Mouse (Mus musculus): ENCODE data around the gene Tspyl1. TPM values are rescaled to one million over a fixed set of nuclear protein-coding genes. Genes with fewer than 3 reads are reported as not detected.

The Tspyl1 gene
- polyA plus RNA-seq, 1 experiment: 26.6 TPM

GRCm38 (mm10) chr10:34282420-34283238 is 639 bp downstream of the Tspyl1 start:
- no peak for TF ChIP-seq GATA1 (IDR thresholded peaks at IDR 0.05; ENCODE audit: low read length)

GRCm38 (mm10) chr10:34296911-34297298 is 14.9 kb downstream of the Tspyl1 start:
- no peak for TF ChIP-seq GATA1 (IDR thresholded peaks at IDR 0.05; ENCODE audit: low read length)

- TF ChIP-seq GATA1 (IDR thresholded peaks at IDR 0.05; ENCODE audit: low read length): no peak
Measured at GRCm38 (mm10) chr10:34297299-34297979, 15.4 kb downstream of the Tspyl1 start, which contains the start of gene Tspyl4. TSS of gene Tspyl4 (plus strand) at chr10:34297442.

GRCm38 (mm10) chr10:34297980-34298753 is 16.2 kb downstream of the Tspyl1 start:
- TF ChIP-seq GATA1 (IDR thresholded peaks at IDR 0.05; ENCODE audit: low read length): no peak

- no peak for TF ChIP-seq GATA1 (IDR thresholded peaks at IDR 0.05; ENCODE audit: low read length)
Measured at GRCm38 (mm10) chr10:34300368-34300767, 18.4 kb downstream of the Tspyl1 start.

- TF ChIP-seq GATA1 (IDR thresholded peaks at IDR 0.05; ENCODE audit: low read length): no peak
Measured at GRCm38 (mm10) chr10:34307070-34307469, 25.1 kb downstream of the Tspyl1 start.

- TF ChIP-seq GATA1 (IDR thresholded peaks at IDR 0.05; ENCODE audit: low read length): no peak
Measured at GRCm38 (mm10) chr10:34309915-34310685, 28.1 kb downstream of the Tspyl1 start.

- no peak for TF ChIP-seq GATA1 (IDR thresholded peaks at IDR 0.05; ENCODE audit: low read length)
Measured at GRCm38 (mm10) chr10:34312536-34312935, 30.5 kb downstream of the Tspyl1 start.

- no peak for TF ChIP-seq GATA1 (IDR thresholded peaks at IDR 0.05; ENCODE audit: low read length)
Measured at GRCm38 (mm10) chr10:34316571-34317216, 34.7 kb downstream of the Tspyl1 start.

GRCm38 (mm10) chr10:34317217-34317606 is 35.2 kb downstream of the Tspyl1 start:
- TF ChIP-seq GATA1 (IDR thresholded peaks at IDR 0.05; ENCODE audit: low read length): no peak

- TF ChIP-seq GATA1 (IDR thresholded peaks at IDR 0.05; ENCODE audit: low read length): no peak
Measured at GRCm38 (mm10) chr10:34320809-34321208, 38.8 kb downstream of the Tspyl1 start.

GRCm38 (mm10) chr10:34326701-34327100 is 44.7 kb downstream of the Tspyl1 start:
- no peak for TF ChIP-seq GATA1 (IDR thresholded peaks at IDR 0.05; ENCODE audit: low read length)

- no peak for TF ChIP-seq GATA1 (IDR thresholded peaks at IDR 0.05; ENCODE audit: low read length)
Measured at GRCm38 (mm10) chr10:34327144-34327543, 45.2 kb downstream of the Tspyl1 start.

GRCm38 (mm10) chr10:34328310-34328709 is 46.3 kb downstream of the Tspyl1 start:
- no peak for TF ChIP-seq GATA1 (IDR thresholded peaks at IDR 0.05; ENCODE audit: low read length)

Other genes starting within 250 kb of the Tspyl1 start
- gene Trappc3l, start 244.6 kb upstream of the Tspyl1 start, polyA plus RNA-seq (2012): not detected in 2 replicates
- gene Calhm4, start 237.9 kb upstream of the Tspyl1 start, polyA plus RNA-seq (2012): not detected in 2 replicates
- not detected in 2 replicates for gene Calhm5, start 185.7 kb upstream of the Tspyl1 start, polyA plus RNA-seq (2012)
- not detected in 2 replicates for gene Calhm6, start 154.2 kb upstream of the Tspyl1 start, polyA plus RNA-seq (2012)
- not detected in 2 replicates for gene Dse, start 74.5 kb upstream of the Tspyl1 start, polyA plus RNA-seq (2012)
- 0.16 and 0.17 TPM in 2 replicates for gene Tspyl4, start 15.3 kb downstream of the Tspyl1 start, polyA plus RNA-seq (2012)
- not detected in 2 replicates for gene Col10a1, start 107.8 kb downstream of the Tspyl1 start, polyA plus RNA-seq (2012)
- gene Nt5dc1, start 136.4 kb downstream of the Tspyl1 start, polyA plus RNA-seq (2012): 3.4 and 5.0 TPM in 2 replicates
- gene Frk, start 201.2 kb downstream of the Tspyl1 start, polyA plus RNA-seq (2012): not detected in 2 replicates

Measured in G1E-ER4 (cell line).